Mouse (Mus musculus) intestine, embryonic 14.5 days (tissue): ENCODE results near the gene Denr. TPM values are rescaled to one million over a fixed set of nuclear protein-coding genes. Genes with fewer than 3 reads are reported as not detected.

Experiments
- ATAC-seq: fragments of 200-750 bp; cut with Nextera tagmentation; replicated peaks from 2 replicates; pipeline ENCODE4 v1.8.0; 2017; ENCODE audit warnings: low read depth, moderate number of reproducible peaks, moderate TSS enrichment, moderate library complexity; ENCODE audit not compliant: low FRiP score, low TSS enrichment
- DNase-seq: peaks from one replicate; pipeline ENCODE4 v3.0.0-alpha.2; 2018; ENCODE audit warnings: low spot score
- H3K27ac ChIP-seq: fragments of 300-500 bp; sonication (generic); 2 replicates; pipeline ENCODE4 v1.5.1; 2014; ENCODE audit warnings: low read depth, mild to moderate bottlenecking, control low read depth
- H3K27me3 ChIP-seq: fragments of 300-500 bp; sonication (generic); replicated peaks from 2 replicates; pipeline ENCODE4 v1.6.1; 2014; ENCODE audit warnings: low read length, control low read depth; ENCODE audit not compliant: control insufficient read depth, insufficient read depth
- H3K36me3 ChIP-seq: fragments of 300-500 bp; sonication (generic); 2 replicates; pipeline ENCODE4 v1.6.1; 2014; ENCODE audit warnings: low read length, control low read depth; ENCODE audit not compliant: control insufficient read depth, insufficient read depth
- H3K4me1 ChIP-seq: fragments of 300-500 bp; sonication (generic); replicated peaks from 2 replicates; pipeline ENCODE4 v1.6.1; 2014; ENCODE audit warnings: low read length, control low read depth, mixed read lengths; ENCODE audit not compliant: control insufficient read depth, insufficient read depth
- H3K4me2 ChIP-seq: fragments of 300-500 bp; sonication (generic); 2 replicates; pipeline ENCODE4 v1.6.1; 2014; ENCODE audit warnings: low read length
- H3K4me3 ChIP-seq: fragments of 300-500 bp; sonication (generic); 2 replicates; pipeline ENCODE4 v1.5.1; 2014; ENCODE audit warnings: low read depth, low read length, control low read depth, mixed read lengths
- H3K9ac ChIP-seq: fragments of 300-500 bp; sonication (generic); 2 replicates; pipeline ENCODE4 v1.6.1; 2014; ENCODE audit warnings: mild to moderate bottlenecking, low read length
- H3K9me3 ChIP-seq: fragments of 300-500 bp; sonication (generic); 2 replicates; pipeline ENCODE4 v1.6.1; 2016; ENCODE audit warnings: low read length, control low read depth; ENCODE audit not compliant: control insufficient read depth
- WGBS: fragments of 180-500 bp; shearing (Covaris S2); extraction: QIAGEN DNeasy Blood & Tissue Kit; methylation state at CpG from one replicate; pipeline ENCODE4 v1.1.7; 2014; 5-methylcytosine and 5-hydroxymethylcytosine counted together
- polyA plus RNA-seq: library from polyadenylated mRNA; unstranded; fragments of >200 nt; fragmentation: Nextera tagmentation; extraction: Ambion mirVana; gene quantifications from 2 replicates; pipeline ENCODE4 v1.2.1, GENCODE M21; 2014

Gene Denr
- polyA plus RNA-seq, 1 experiment from 2014 or later: 118 TPM

DNA sequence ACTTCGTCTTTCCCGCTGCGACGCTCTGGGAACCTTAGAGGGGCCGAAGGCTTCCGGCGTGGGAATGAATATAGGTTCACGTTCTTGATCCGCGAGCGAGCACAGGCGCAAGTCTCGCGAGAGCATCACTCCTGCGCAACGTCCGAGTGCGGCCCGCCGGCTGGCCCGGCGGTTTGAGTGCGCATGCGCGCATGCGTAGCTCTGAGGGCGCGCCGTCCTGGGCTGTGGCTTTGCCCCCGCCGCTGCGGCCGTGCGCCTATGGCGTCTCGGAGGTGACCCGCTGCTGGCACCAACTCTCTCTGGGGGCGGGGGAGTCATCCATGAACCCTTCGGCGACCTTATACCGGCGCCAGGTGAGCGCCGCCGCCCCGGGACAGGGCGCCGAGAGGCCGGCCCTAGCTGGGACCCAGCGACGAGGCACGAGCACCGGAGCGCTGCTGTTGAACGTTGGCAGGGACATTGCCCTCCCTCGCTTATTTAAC lies 23.6 kb downstream of the Denr start, which contains the start of gene Ccdc62:
TSS of gene Ccdc62 (plus strand) at position 172 of the 482 bp plus-strand sequence.
- Histone ChIP-seq H3K27ac (peak within 1 kb of the TSS; percentile 81), H3K4me3 (peak within 1 kb of the TSS; percentile 87), H3K27me3 (no peaks in the 10 kb centered on the region), H3K9ac (peak within 1 kb of the TSS; percentile 96), H3K9me3 (no peaks in the 10 kb centered on the region), H3K4me1 (peaks cover 4% of the 10 kb centered on the region; the same call in 1 of the 2 replicates), H3K36me3 (peaks cover 35% of the 10 kb centered on the region), H3K4me2 (peak within 1 kb of the TSS; percentile 85)
- under 1% methylated on average over 56 of the region's 56 CpGs for WGBS
- DNase-seq: peak; percentile 94
- ATAC-seq: peak; percentile 96

- H3K4me1 ChIP-seq: peaks cover 4% of the 10 kb centered on the region; the same call in 1 of the 2 replicates
- H3K27ac ChIP-seq: peak overlapping the region; percentile 81; the same call in 1 of the 2 replicates
- WGBS: 52% methylated on average over 13 of the region's 13 CpGs
- DNase-seq (no peak), ATAC-seq (no peak)
- peak overlapping the region; percentile 96 for H3K9ac ChIP-seq
- peak overlapping the region; percentile 87 for H3K4me3 ChIP-seq
- H3K27me3 ChIP-seq: no peaks in the 10 kb centered on the region
- no peaks in the 10 kb centered on the region for H3K9me3 ChIP-seq
- peak overlapping the region; percentile 85 for H3K4me2 ChIP-seq
- H3K36me3 ChIP-seq: peaks cover 29% of the 10 kb centered on the region
These were observed 24.2 kb downstream of the Denr start for GRCm38 (mm10) chr5:123931131-123931530.

- ATAC-seq: no peak
- no peak overlapping the region for H3K9ac ChIP-seq
- DNase-seq: no peak
- no peaks in the 10 kb centered on the region for H3K27me3 ChIP-seq
- no peak overlapping the region for H3K27ac ChIP-seq
- H3K9me3 ChIP-seq: no peaks in the 10 kb centered on the region
- peaks cover 4% of the 10 kb centered on the region; the same call in 1 of the 2 replicates for H3K4me1 ChIP-seq
- no peak overlapping the region for H3K4me2 ChIP-seq
- no peak overlapping the region for H3K4me3 ChIP-seq
- H3K36me3 ChIP-seq: peaks cover 11% of the 10 kb centered on the region
These were observed 26.0 kb downstream of the Denr start for GRCm38 (mm10) chr5:123932927-123933326.

DNA sequence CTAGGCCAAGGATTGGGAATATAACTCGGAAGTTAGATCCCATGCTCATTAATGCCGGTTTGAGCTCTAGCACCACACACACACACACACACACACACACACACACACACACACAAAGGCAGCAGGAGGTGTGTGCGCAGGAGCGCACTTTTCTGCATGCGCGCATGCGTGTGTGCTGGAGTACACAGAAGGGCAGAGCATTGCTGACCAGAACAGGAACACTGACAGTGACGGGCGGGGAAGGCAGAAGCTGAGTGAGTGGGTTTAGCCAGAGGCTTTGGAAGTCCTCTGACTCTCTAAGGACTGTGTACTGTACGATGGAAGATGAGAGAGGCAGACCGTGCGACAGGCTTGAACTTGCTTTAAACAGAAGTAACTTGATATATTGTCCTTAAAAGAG lies 26.6 kb downstream of the Denr start:
- Histone ChIP-seq H3K4me3 (no peak overlapping the region), H3K4me1 (peaks cover 4% of the 10 kb centered on the region; the same call in 1 of the 2 replicates), H3K9ac (no peak overlapping the region), H3K4me2 (no peak overlapping the region), H3K27ac (no peak overlapping the region), H3K27me3 (no peaks in the 10 kb centered on the region), H3K9me3 (no peaks in the 10 kb centered on the region), H3K36me3 (peaks cover 5% of the 10 kb centered on the region)
- DNase-seq: no peak
- 87% methylated on average over 12 of the region's 12 CpGs for WGBS
- no peak for ATAC-seq

GRCm38 (mm10) chr5:123933957-123934591 lies 27.1 kb downstream of the Denr start:
- no peak for DNase-seq
- Histone ChIP-seq H3K4me1 (peaks cover 4% of the 10 kb centered on the region; the same call in 1 of the 2 replicates), H3K4me2 (no peak overlapping the region), H3K36me3 (peaks cover under 1% of the 10 kb centered on the region; the same call in 1 of the 2 replicates), H3K9me3 (no peaks in the 10 kb centered on the region), H3K27me3 (no peaks in the 10 kb centered on the region), H3K4me3 (no peak overlapping the region), H3K9ac (no peak overlapping the region), H3K27ac (no peak overlapping the region)
- 38% methylated on average over 18 of the region's 18 CpGs for WGBS
- no peak for ATAC-seq

DNA sequence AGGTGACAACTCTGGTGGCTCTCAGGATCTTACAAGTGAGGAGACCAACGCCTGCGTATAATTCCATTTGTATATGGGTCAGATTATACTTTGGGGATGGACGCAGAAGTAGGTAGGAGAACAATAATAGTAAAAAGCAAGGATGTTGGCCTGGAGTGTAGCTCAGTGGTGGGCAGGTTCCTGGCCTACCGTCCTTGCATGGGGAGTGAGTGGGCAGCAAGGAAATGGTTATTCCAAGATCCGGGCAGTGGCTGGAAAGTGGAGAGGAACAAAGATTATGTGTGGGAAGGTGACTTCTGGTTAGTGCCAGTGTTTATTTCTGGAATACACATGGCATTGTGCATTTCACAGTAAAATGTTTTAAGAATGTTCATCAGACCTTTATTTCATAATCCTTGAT lies 29.0 kb downstream of the Denr start:
- Histone ChIP-seq H3K27ac (no peak overlapping the region), H3K4me2 (no peak overlapping the region), H3K4me3 (no peak overlapping the region), H3K27me3 (no peaks in the 10 kb centered on the region), H3K4me1 (peaks cover 4% of the 10 kb centered on the region; the same call in 1 of the 2 replicates), H3K36me3 (no peaks in the 10 kb centered on the region), H3K9ac (no peak overlapping the region), H3K9me3 (no peaks in the 10 kb centered on the region)
- WGBS: 89% methylated on average over 5 of the region's 5 CpGs
- no peak for DNase-seq
- no peak for ATAC-seq

DNA sequence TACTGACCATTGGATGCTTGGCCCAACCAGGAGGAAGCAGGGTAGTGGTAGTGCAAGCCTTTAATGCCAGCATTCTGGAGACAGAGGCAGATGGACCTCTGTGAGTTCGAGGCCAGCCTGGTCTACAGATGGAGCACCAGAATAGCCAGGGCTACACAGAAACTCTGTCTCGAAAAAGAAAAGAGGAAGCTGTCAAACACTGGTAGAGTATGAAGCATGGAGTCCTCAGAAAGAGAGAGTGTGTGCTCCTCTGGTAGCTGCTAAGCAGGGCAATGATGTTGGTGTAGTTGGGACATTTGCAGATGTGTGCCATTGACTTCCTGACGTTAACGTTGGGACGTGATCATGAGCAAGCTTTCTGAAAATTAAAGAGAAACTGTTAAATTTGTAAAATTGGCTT lies 31.5 kb downstream of the Denr start:
- Histone ChIP-seq H3K4me2 (no peak overlapping the region), H3K27me3 (no peaks in the 10 kb centered on the region), H3K9ac (no peak overlapping the region), H3K4me3 (no peak overlapping the region), H3K36me3 (no peaks in the 10 kb centered on the region), H3K27ac (no peak overlapping the region), H3K9me3 (no peaks in the 10 kb centered on the region), H3K4me1 (no peaks in the 10 kb centered on the region)
- ATAC-seq: no peak
- DNase-seq: no peak
- WGBS: 84% methylated on average over 5 of the region's 5 CpGs

GRCm38 (mm10) chr5:123946546-123946945 lies 39.6 kb downstream of the Denr start:
- H3K27ac ChIP-seq: no peak overlapping the region
- ATAC-seq (no peak), DNase-seq (no peak)
- H3K9ac ChIP-seq: no peak overlapping the region
- 59% methylated on average over 4 of the region's 4 CpGs for WGBS
- H3K4me1 ChIP-seq: no peaks in the 10 kb centered on the region; the same call in 1 of the 2 replicates
- no peak overlapping the region for H3K4me2 ChIP-seq
- no peak overlapping the region for H3K4me3 ChIP-seq
- no peaks in the 10 kb centered on the region for H3K36me3 ChIP-seq
- no peaks in the 10 kb centered on the region for H3K9me3 ChIP-seq
- no peaks in the 10 kb centered on the region for H3K27me3 ChIP-seq
